Mouse (Mus musculus) limb, embryonic 12.5 days (tissue): ENCODE measurements at regions not wholly inside any gene's neighbourhood (a gene's known extent, or its start where the extent isn't known, plus 50 kb on each side); places are given as distances from the start of the nearest gene placed in this dataset.

Experiments used
- ATAC-seq: fragments of 200-750 bp; cut with Nextera tagmentation; 2 replicates; pipeline ENCODE4 v1.8.0; 2017; ENCODE audit warnings: low read depth, moderate TSS enrichment; ENCODE audit not compliant: insufficient number of reproducible peaks, insufficient read depth, low FRiP score, low TSS enrichment
- H3K27ac ChIP-seq: fragments of 300-500 bp; sonication (generic); 2 replicates; pipeline ENCODE4 v1.5.1; 2016; ENCODE audit warnings: mild to moderate bottlenecking, moderate library complexity
- H3K27me3 ChIP-seq: fragments of 300-500 bp; sonication (generic); 2 replicates; pipeline ENCODE4 v1.6.1; 2016; ENCODE audit warnings: mild to moderate bottlenecking, moderate library complexity
- H3K36me3 ChIP-seq: fragments of 300-500 bp; sonication (generic); 2 replicates; pipeline ENCODE4 v1.6.1; 2016; ENCODE audit warnings: mild to moderate bottlenecking, moderate library complexity
- H3K4me1 ChIP-seq: fragments of 300-500 bp; sonication (generic); replicated peaks from 2 replicates; pipeline ENCODE4 v1.6.1; 2016
- H3K4me2 ChIP-seq: fragments of 300-500 bp; sonication (generic); 2 replicates; pipeline ENCODE4 v1.6.1; 2016; ENCODE audit warnings: mild to moderate bottlenecking, moderate library complexity
- H3K4me3 ChIP-seq: fragments of 300-500 bp; sonication (generic); replicated peaks from 2 replicates; pipeline ENCODE4 v1.5.1; 2016; ENCODE audit warnings: mild to moderate bottlenecking
- H3K9ac ChIP-seq: fragments of 300-500 bp; sonication (generic); replicated peaks from 2 replicates; pipeline ENCODE4 v1.6.1; 2016; ENCODE audit warnings: mild to moderate bottlenecking, moderate library complexity
- H3K9me3 ChIP-seq: fragments of 300-500 bp; sonication (generic); 2 replicates; pipeline ENCODE4 v1.6.1; 2016; ENCODE audit warnings: mild to moderate bottlenecking, moderate library complexity
- WGBS: fragments of 180-500 bp; shearing (Covaris S2); methylation state at CpG from one replicate; pipeline ENCODE4 v1.1.7; 2016; 5-methylcytosine and 5-hydroxymethylcytosine counted together

GRCm38 (mm10) chr11:19736926-19737325 lies 187.2 kb upstream of the Spred2 start:
- 10% methylated on average over 7 of the region's 7 CpGs for WGBS
- Histone ChIP-seq H3K9me3 (no peaks in the 10 kb centered on the region), H3K4me2 (no peak overlapping the region), H3K27ac (no peak overlapping the region), H3K9ac (no peak overlapping the region), H3K4me3 (no peak overlapping the region), H3K4me1 (peaks cover 49% of the 10 kb centered on the region), H3K36me3 (no peaks in the 10 kb centered on the region), H3K27me3 (peaks cover 29% of the 10 kb centered on the region)
- no peak for ATAC-seq

GRCm38 (mm10) chr11:19737331-19737730 lies 186.8 kb upstream of the Spred2 start:
- no peak for ATAC-seq
- 17% methylated on average over 5 of the region's 5 CpGs for WGBS
- Histone ChIP-seq H3K4me3 (no peak overlapping the region), H3K4me2 (no peak overlapping the region), H3K27ac (no peak overlapping the region), H3K36me3 (no peaks in the 10 kb centered on the region), H3K4me1 (peaks cover 49% of the 10 kb centered on the region), H3K27me3 (peaks cover 31% of the 10 kb centered on the region), H3K9me3 (no peaks in the 10 kb centered on the region), H3K9ac (no peak overlapping the region)

GRCm38 (mm10) chr11:19737807-19738206 lies 186.4 kb upstream of the Spred2 start:
- H3K9me3 ChIP-seq = no peaks in the 10 kb centered on the region
- no peak overlapping the region for H3K4me2 ChIP-seq
- no peak overlapping the region for H3K9ac ChIP-seq
- no peaks in the 10 kb centered on the region for H3K36me3 ChIP-seq
- no peak overlapping the region for H3K4me3 ChIP-seq
- 0 out of 2 replicates have a peak overlapping the region, but pooled peaks have one; percentile 29 for H3K27ac ChIP-seq
- peak; percentile 49; the same call in 1 of the 2 replicates for ATAC-seq
- 21% methylated on average over 5 of the region's 5 CpGs for WGBS
- H3K4me1 ChIP-seq = peaks cover 49% of the 10 kb centered on the region
- H3K27me3 ChIP-seq = peaks cover 31% of the 10 kb centered on the region

GRCm38 (mm10) chr11:19739527-19740151 lies 184.5 kb upstream of the Spred2 start:
- H3K4me2 ChIP-seq = no peak overlapping the region
- H3K4me3 ChIP-seq = no peak overlapping the region
- WGBS = 38% methylated on average over 9 of the region's 9 CpGs
- peaks cover 32% of the 10 kb centered on the region for H3K27me3 ChIP-seq
- no peak for ATAC-seq
- no peaks in the 10 kb centered on the region for H3K36me3 ChIP-seq
- no peak overlapping the region for H3K9ac ChIP-seq
- H3K4me1 ChIP-seq = peaks cover 49% of the 10 kb centered on the region
- 0 out of 2 replicates have a peak, but pooled peaks cover 3% of the 10 kb centered on the region for H3K9me3 ChIP-seq
- H3K27ac ChIP-seq = 0 out of 2 replicates have a peak overlapping the region, but pooled peaks have one; percentile 23

GRCm38 (mm10) chr11:19740562-19740961 lies 183.6 kb upstream of the Spred2 start:
- Histone ChIP-seq H3K27ac (no peak overlapping the region), H3K36me3 (no peaks in the 10 kb centered on the region), H3K27me3 (peaks cover 32% of the 10 kb centered on the region), H3K9me3 (0 out of 2 replicates have a peak, but pooled peaks cover 3% of the 10 kb centered on the region), H3K4me3 (no peak overlapping the region), H3K4me1 (peaks cover 49% of the 10 kb centered on the region), H3K9ac (no peak overlapping the region), H3K4me2 (no peak overlapping the region)
- WGBS = 28% methylated on average over 3 of the region's 3 CpGs
- ATAC-seq = no peak

- no peak overlapping the region for H3K27ac ChIP-seq
Measured at GRCm38 (mm10) chr11:19747097-19747972, 176.8 kb upstream of the Spred2 start.

GRCm38 (mm10) chr11:19747973-19748559 lies 176.1 kb upstream of the Spred2 start:
- Histone ChIP-seq H3K9ac (no peak overlapping the region), H3K4me3 (no peak overlapping the region), H3K4me1 (peaks cover 5% of the 10 kb centered on the region), H3K4me2 (no peak overlapping the region), H3K9me3 (0 out of 2 replicates have a peak, but pooled peaks cover 2% of the 10 kb centered on the region), H3K27ac (no peak overlapping the region), H3K27me3 (peaks cover 26% of the 10 kb centered on the region), H3K36me3 (no peaks in the 10 kb centered on the region)
- no peak for ATAC-seq
- 61% methylated on average over 14 of the region's 14 CpGs for WGBS

More at GRCm38 (mm10) chr11:19747097-19747972, 176.8 kb upstream of the Spred2 start:
- no peak for ATAC-seq
- no peaks in the 10 kb centered on the region for H3K36me3 ChIP-seq
- H3K9ac ChIP-seq = no peak overlapping the region
- peaks cover 5% of the 10 kb centered on the region for H3K4me1 ChIP-seq
- no peak overlapping the region for H3K4me2 ChIP-seq
- peaks cover 27% of the 10 kb centered on the region for H3K27me3 ChIP-seq
- 56% methylated on average over 11 of the region's 11 CpGs for WGBS
- 0 out of 2 replicates have a peak, but pooled peaks cover 3% of the 10 kb centered on the region for H3K9me3 ChIP-seq
- no peak overlapping the region for H3K4me3 ChIP-seq

GRCm38 (mm10) chr11:19758892-19759291 lies 165.3 kb upstream of the Spred2 start:
- H3K4me3 ChIP-seq = no peak overlapping the region
- no peak for ATAC-seq
- H3K27ac ChIP-seq = no peak overlapping the region
- H3K9me3 ChIP-seq = no peaks in the 10 kb centered on the region
- H3K27me3 ChIP-seq = peaks cover 57% of the 10 kb centered on the region
- 0 out of 2 replicates have a peak, but pooled peaks cover 6% of the 10 kb centered on the region for H3K4me1 ChIP-seq
- no peak overlapping the region for H3K9ac ChIP-seq
- H3K4me2 ChIP-seq = no peak overlapping the region
- H3K36me3 ChIP-seq = no peaks in the 10 kb centered on the region
- WGBS = 86% methylated on average over 4 of the region's 4 CpGs

GRCm38 (mm10) chr11:19760861-19761693 lies 163.1 kb upstream of the Spred2 start:
- no peak for ATAC-seq
- Histone ChIP-seq H3K4me3 (peak overlapping the region; percentile 24), H3K27me3 (peaks cover 64% of the 10 kb centered on the region), H3K9me3 (no peaks in the 10 kb centered on the region), H3K4me2 (peak overlapping the region; percentile 50), H3K27ac (no peak overlapping the region), H3K36me3 (no peaks in the 10 kb centered on the region), H3K4me1 (0 out of 2 replicates have a peak, but pooled peaks cover 6% of the 10 kb centered on the region), H3K9ac (no peak overlapping the region)
- WGBS = 13% methylated on average over 16 of the region's 16 CpGs

GRCm38 (mm10) chr11:19761694-19761976 lies 162.5 kb upstream of the Spred2 start:
- ATAC-seq = no peak
- H3K9ac ChIP-seq = no peak overlapping the region
- H3K9me3 ChIP-seq = no peaks in the 10 kb centered on the region
- H3K4me1 ChIP-seq = 0 out of 2 replicates have a peak, but pooled peaks cover 6% of the 10 kb centered on the region
- no peak overlapping the region for H3K4me2 ChIP-seq
- WGBS = 46% methylated on average over 4 of the region's 4 CpGs
- H3K4me3 ChIP-seq = no peak overlapping the region
- H3K27me3 ChIP-seq = peaks cover 61% of the 10 kb centered on the region
- no peaks in the 10 kb centered on the region for H3K36me3 ChIP-seq
- no peak overlapping the region for H3K27ac ChIP-seq
